Mouse (Mus musculus) liver, embryonic 11.5 days (tissue): ENCODE data around the gene Mtor. TPM values are rescaled to one million over a fixed set of nuclear protein-coding genes. Genes with fewer than 3 reads are reported as not detected.

Source experiments
- ATAC-seq: fragments of 200-750 bp; cut with Nextera tagmentation; replicated peaks from 2 replicates; pipeline ENCODE4 v1.8.0; 2017; ENCODE audit warnings: moderate number of reproducible peaks, mild to moderate bottlenecking, moderate TSS enrichment, moderate library complexity; ENCODE audit not compliant: low FRiP score
- DNase-seq: peaks from one replicate; pipeline ENCODE4 v3.0.0-alpha.2; 2017; ENCODE audit warnings: low spot score
- H3K27ac ChIP-seq: fragments of 300-500 bp; sonication (generic); 2 replicates; pipeline ENCODE4 v1.5.1; 2014; ENCODE audit warnings: mild to moderate bottlenecking, low read depth, low read length, control low read depth
- H3K27me3 ChIP-seq: fragments of 300-500 bp; sonication (generic); replicated peaks from 2 replicates; pipeline ENCODE4 v1.6.1; 2014; ENCODE audit warnings: low read length, mixed read lengths; ENCODE audit not compliant: control insufficient read depth, insufficient read depth
- H3K36me3 ChIP-seq: fragments of 300-500 bp; sonication (generic); 2 replicates; pipeline ENCODE4 v1.6.1; 2014; ENCODE audit warnings: mild to moderate bottlenecking, low read length, moderate library complexity, mixed read lengths; ENCODE audit not compliant: control insufficient read depth, insufficient read depth
- H3K4me1 ChIP-seq: fragments of 300-500 bp; sonication (generic); replicated peaks from 2 replicates; pipeline ENCODE4 v1.6.1; 2014; ENCODE audit warnings: low read length, mixed read lengths; ENCODE audit not compliant: control insufficient read depth, insufficient read depth
- H3K4me2 ChIP-seq: fragments of 300-500 bp; sonication (generic); 2 replicates; pipeline ENCODE4 v1.6.1; 2014; ENCODE audit warnings: mild to moderate bottlenecking, control low read depth, moderate library complexity
- H3K4me3 ChIP-seq: fragments of 300-500 bp; sonication (generic); 2 replicates; pipeline ENCODE4 v1.5.1; 2014; ENCODE audit warnings: low read depth, low read length, control low read depth
- H3K9ac ChIP-seq: fragments of 300-500 bp; sonication (generic); 2 replicates; pipeline ENCODE4 v1.6.1; 2014; ENCODE audit warnings: low read depth, low read length, control low read depth
- H3K9me3 ChIP-seq: fragments of 300-500 bp; sonication (generic); 2 replicates; pipeline ENCODE4 v1.6.1; 2016; ENCODE audit warnings: low read length, inconsistent platforms, mixed read lengths; ENCODE audit not compliant: control insufficient read depth
- WGBS: fragments of 180-500 bp; shearing (Covaris S2); extraction: QIAGEN DNeasy Blood & Tissue Kit; methylation state at CpG from one replicate; pipeline ENCODE4 v1.1.7; 2014; 5-methylcytosine and 5-hydroxymethylcytosine counted together
- polyA plus RNA-seq: library from polyadenylated mRNA; unstranded; fragments of >200 nt; fragmentation: Nextera tagmentation; extraction: Ambion mirVana; gene quantifications from 2 replicates; pipeline ENCODE4 v1.2.1, GENCODE M21; 2014

Mtor gene
- polyA plus RNA-seq, 1 experiment from 2014 or later, result 22.9 TPM

GRCm38 (mm10) chr4:148523538-148523937, 75.1 kb downstream of the Mtor start:
- H3K9me3 ChIP-seq, result no peaks in the 10 kb centered on the region
- WGBS, result 80% methylated on average over 7 of the region's 7 CpGs
- H3K4me2 ChIP-seq, result no peak overlapping the region
- H3K4me1 ChIP-seq, result no peaks in the 10 kb centered on the region
- H3K27ac ChIP-seq, result no peak overlapping the region
- DNase-seq, result no peak
- no peak overlapping the region for H3K4me3 ChIP-seq
- H3K27me3 ChIP-seq, result no peaks in the 10 kb centered on the region
- H3K36me3 ChIP-seq, result peaks cover 24% of the 10 kb centered on the region; the same call in 1 of the 2 replicates
- ATAC-seq, result no peak
- no peak overlapping the region for H3K9ac ChIP-seq

DNA sequence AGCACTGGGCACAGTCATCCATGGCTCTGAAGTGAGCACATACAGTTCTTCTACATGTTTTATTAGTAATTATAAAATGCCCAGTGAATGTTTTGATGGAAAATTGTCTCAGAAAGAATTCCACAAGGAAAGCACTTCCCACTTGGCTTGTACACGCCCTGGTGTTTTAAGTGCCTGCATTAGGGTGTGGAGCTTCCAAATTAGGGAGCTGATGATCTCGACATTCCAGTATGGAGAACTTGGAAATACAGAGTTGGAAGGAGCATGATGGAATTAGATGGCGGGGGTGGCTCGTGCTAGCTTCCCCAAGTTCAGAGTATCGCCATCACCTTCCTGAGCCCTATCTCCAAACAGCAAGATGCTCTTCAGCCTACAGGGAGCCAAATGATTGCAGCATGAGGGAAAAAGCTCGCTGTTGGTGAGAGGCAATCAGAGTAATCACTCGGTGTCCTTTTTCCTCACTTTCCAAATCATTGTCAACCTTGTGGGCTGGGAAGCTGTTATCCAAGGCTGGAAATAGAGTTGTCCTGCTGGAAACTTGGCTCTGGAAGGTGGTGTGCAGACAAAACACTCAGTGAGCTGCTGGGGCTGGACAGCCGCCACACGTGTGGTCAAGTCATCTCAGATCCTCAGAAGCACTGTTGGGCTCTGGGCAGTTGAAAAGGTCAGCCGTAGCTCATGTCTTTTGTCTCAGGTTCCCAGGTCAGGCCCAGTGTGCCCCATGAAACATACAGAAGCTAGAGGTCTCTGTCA, 78.9 kb downstream of the Mtor start:
- no peak for ATAC-seq
- Histone ChIP-seq H3K9ac (no peak overlapping the region), H3K9me3 (no peaks in the 10 kb centered on the region), H3K4me2 (no peak overlapping the region), H3K27me3 (no peaks in the 10 kb centered on the region), H3K4me3 (no peak overlapping the region), H3K36me3 (peaks cover 22% of the 10 kb centered on the region), H3K4me1 (no peaks in the 10 kb centered on the region), H3K27ac (no peak overlapping the region)
- WGBS, result 87% methylated on average over 10 of the region's 10 CpGs
- DNase-seq, result no peak

- WGBS, result 94% methylated on average over 5 of the region's 5 CpGs
- no peak for DNase-seq
- no peak overlapping the region for H3K4me2 ChIP-seq
These were observed 81.9 kb downstream of the Mtor start for GRCm38 (mm10) chr4:148530351-148530750.

DNA sequence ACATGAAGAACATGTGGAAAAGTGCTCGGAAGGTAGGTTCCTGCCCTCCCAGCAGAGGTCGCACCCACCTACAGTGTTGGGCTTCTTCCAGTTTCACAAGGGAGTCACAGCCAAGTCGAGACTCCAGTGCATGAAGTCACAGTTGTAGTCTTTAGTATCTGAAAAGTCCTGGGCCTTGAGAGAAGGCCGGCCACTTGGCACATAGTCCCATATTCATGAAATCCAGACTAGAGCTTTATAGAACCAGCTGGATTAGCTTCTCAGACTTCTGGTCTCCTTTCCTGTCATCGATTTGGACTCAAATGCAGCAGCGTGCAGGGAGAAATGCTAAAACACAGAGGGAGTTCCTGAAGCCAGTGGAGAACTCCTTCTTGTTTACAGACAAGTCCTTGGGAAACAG, 82.4 kb downstream of the Mtor start:
- no peak overlapping the region for H3K9ac ChIP-seq
- no peak overlapping the region for H3K27ac ChIP-seq
- DNase-seq, result no peak
- no peaks in the 10 kb centered on the region for H3K27me3 ChIP-seq
- WGBS, result 90% methylated on average over 6 of the region's 6 CpGs
- no peak overlapping the region for H3K4me3 ChIP-seq
- no peak overlapping the region for H3K4me2 ChIP-seq
- no peak for ATAC-seq
- H3K36me3 ChIP-seq, result peaks cover 25% of the 10 kb centered on the region
- H3K9me3 ChIP-seq, result no peaks in the 10 kb centered on the region
- no peaks in the 10 kb centered on the region for H3K4me1 ChIP-seq

More at GRCm38 (mm10) chr4:148530351-148530750, 81.9 kb downstream of the Mtor start:
- no peak overlapping the region for H3K4me3 ChIP-seq
- no peak for ATAC-seq
- no peak overlapping the region for H3K27ac ChIP-seq
- no peaks in the 10 kb centered on the region for H3K27me3 ChIP-seq
- no peaks in the 10 kb centered on the region for H3K9me3 ChIP-seq
- H3K4me1 ChIP-seq, result no peaks in the 10 kb centered on the region
- no peak overlapping the region for H3K9ac ChIP-seq
- H3K36me3 ChIP-seq, result peaks cover 22% of the 10 kb centered on the region

DNA sequence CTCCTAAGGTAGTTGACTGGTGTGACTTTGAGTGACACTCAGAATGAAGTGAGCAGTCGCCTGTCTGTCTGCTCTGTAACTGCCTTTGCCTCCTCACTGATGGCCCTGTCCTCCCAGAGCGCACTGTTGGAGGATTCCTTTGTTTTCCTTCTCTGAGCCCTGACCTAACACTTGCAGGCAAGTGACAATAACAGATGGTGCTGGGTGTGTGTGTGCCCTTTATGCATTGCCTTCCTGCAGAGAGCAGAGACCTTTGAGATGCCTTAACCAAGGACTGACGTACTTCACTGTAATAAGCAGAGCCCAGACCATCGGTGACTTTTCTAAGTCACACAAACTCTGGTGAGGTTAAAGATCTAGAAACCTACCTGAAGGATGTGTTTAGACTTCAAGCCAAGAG, 82.9 kb downstream of the Mtor start:
- Histone ChIP-seq H3K9ac (no peak overlapping the region), H3K4me3 (no peak overlapping the region), H3K36me3 (peaks cover 28% of the 10 kb centered on the region), H3K4me2 (no peak overlapping the region), H3K4me1 (no peaks in the 10 kb centered on the region), H3K27me3 (no peaks in the 10 kb centered on the region), H3K27ac (no peak overlapping the region), H3K9me3 (no peaks in the 10 kb centered on the region)
- WGBS, result 82% methylated on average over 4 of the region's 4 CpGs
- ATAC-seq (no peak), DNase-seq (no peak)

DNA sequence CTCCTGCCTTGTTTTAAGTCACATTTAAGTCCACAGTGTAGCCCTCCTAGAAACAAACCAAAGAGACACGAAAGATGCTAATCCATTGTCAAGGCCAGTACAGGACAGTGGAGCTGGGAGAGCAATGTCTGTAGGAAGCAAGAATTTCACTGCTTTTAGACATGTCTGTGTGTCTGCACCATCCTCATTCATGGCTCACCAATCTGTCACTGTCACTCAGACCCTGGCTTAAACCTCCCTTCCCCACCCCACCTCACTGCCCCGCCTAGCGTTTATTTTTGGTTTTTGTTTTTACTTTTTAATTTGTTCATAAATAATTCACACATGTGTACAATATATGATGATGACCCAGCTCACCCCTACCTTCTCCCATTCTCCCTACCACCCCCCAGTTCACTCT, 84.1 kb downstream of the Mtor start:
- WGBS, result 91% methylated on average over 3 of the region's 3 CpGs
- Histone ChIP-seq H3K4me2 (no peak overlapping the region), H3K9ac (no peak overlapping the region), H3K27ac (no peak overlapping the region), H3K4me1 (no peaks in the 10 kb centered on the region), H3K4me3 (no peak overlapping the region), H3K9me3 (no peaks in the 10 kb centered on the region), H3K36me3 (peaks cover 37% of the 10 kb centered on the region), H3K27me3 (no peaks in the 10 kb centered on the region)
- ATAC-seq, result no peak
- no peak for DNase-seq

- DNase-seq (no peak), ATAC-seq (no peak)
- 90% methylated on average over 12 of the region's 12 CpGs for WGBS
- no peaks in the 10 kb centered on the region for H3K4me1 ChIP-seq
- H3K9ac ChIP-seq, result no peak overlapping the region
- no peaks in the 10 kb centered on the region for H3K27me3 ChIP-seq
- no peak overlapping the region for H3K4me3 ChIP-seq
- no peak overlapping the region for H3K27ac ChIP-seq
- peaks cover 44% of the 10 kb centered on the region for H3K36me3 ChIP-seq
- no peaks in the 10 kb centered on the region for H3K9me3 ChIP-seq
- H3K4me2 ChIP-seq, result no peak overlapping the region
These were observed 85.4 kb downstream of the Mtor start for GRCm38 (mm10) chr4:148533613-148534328.

DNA sequence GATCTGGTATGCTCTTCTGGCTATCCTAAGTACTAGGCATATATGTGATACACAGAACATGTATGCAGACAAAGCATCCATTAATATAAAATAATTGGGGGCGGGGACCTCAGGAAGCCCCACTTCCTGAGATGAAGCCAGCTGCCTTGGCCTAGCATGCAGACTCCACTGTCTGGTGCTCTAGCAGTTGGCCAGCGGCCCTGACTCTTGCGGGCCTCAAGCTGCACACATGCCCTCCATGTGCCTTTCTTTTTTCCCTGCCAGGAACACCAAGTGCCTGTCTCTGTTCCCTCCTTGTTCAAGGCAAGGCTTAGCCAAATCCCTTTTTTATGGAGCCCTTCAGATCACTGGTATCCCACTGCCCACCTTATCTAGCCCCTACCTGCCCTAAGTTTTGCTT, 87.5 kb downstream of the Mtor start:
- Histone ChIP-seq H3K9me3 (no peaks in the 10 kb centered on the region), H3K27me3 (no peaks in the 10 kb centered on the region), H3K27ac (no peak overlapping the region), H3K4me2 (no peak overlapping the region), H3K36me3 (peaks cover 52% of the 10 kb centered on the region), H3K4me1 (no peaks in the 10 kb centered on the region), H3K4me3 (no peak overlapping the region), H3K9ac (no peak overlapping the region)
- WGBS, result 92% methylated on average over 3 of the region's 3 CpGs
- ATAC-seq, result no peak
- DNase-seq, result no peak

DNA sequence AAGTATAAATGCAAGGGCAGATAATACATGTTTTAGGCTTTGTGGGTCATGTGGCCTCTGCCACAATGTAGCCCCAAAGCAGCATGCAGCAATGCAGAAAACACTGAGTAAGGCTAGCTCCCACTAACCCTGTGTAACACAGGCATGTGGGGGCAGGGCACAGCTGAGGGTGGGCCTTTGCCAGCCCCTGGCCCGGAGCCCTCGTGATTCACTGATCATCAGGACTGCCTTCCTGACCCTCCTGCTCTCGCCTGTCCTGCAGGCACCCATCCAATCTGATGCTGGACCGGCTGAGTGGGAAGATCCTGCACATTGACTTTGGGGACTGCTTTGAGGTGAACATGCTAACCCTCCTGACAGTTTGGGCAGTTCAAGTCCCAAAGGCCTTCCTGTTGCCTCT, 100.7 kb downstream of the Mtor start:
- 83% methylated on average over 4 of the region's 4 CpGs for WGBS
- Histone ChIP-seq H3K9me3 (no peaks in the 10 kb centered on the region), H3K36me3 (peaks cover 59% of the 10 kb centered on the region), H3K27ac (no peak overlapping the region), H3K9ac (no peak overlapping the region), H3K4me2 (no peak overlapping the region), H3K27me3 (no peaks in the 10 kb centered on the region), H3K4me1 (no peaks in the 10 kb centered on the region), H3K4me3 (no peak overlapping the region)
- ATAC-seq (no peak), DNase-seq (no peak)
